Mouse (Mus musculus) hindbrain, embryonic 13.5 days (tissue): ENCODE measurements around the gene Rims4. TPM values are rescaled to one million over a fixed set of nuclear protein-coding genes. Genes with fewer than 3 reads are reported as not detected.

Experiments used
- ATAC-seq: fragments of 200-750 bp; cut with Nextera tagmentation; 2 replicates; pipeline ENCODE4 v1.8.0; 2017; ENCODE audit warnings: moderate TSS enrichment; ENCODE audit not compliant: low FRiP score
- H3K27ac ChIP-seq: fragments of 300-500 bp; sonication (generic); 2 replicates; pipeline ENCODE4 v1.5.1; 2015; ENCODE audit warnings: inconsistent platforms, mild to moderate bottlenecking, moderate library complexity
- H3K27me3 ChIP-seq: fragments of 300-500 bp; sonication (generic); 2 replicates; pipeline ENCODE4 v1.6.1; 2015; ENCODE audit warnings: mild to moderate bottlenecking, inconsistent platforms
- H3K36me3 ChIP-seq: fragments of 300-500 bp; sonication (generic); 2 replicates; pipeline ENCODE4 v1.6.1; 2015; ENCODE audit warnings: mild to moderate bottlenecking, inconsistent platforms
- H3K4me1 ChIP-seq: fragments of 300-500 bp; sonication (generic); replicated peaks from 2 replicates; pipeline ENCODE4 v1.6.1; 2015; ENCODE audit warnings: inconsistent platforms
- H3K4me2 ChIP-seq: fragments of 300-500 bp; sonication (generic); 2 replicates; pipeline ENCODE4 v1.6.1; 2015; ENCODE audit warnings: inconsistent platforms, mild to moderate bottlenecking, moderate library complexity
- H3K4me3 ChIP-seq: fragments of 300-500 bp; sonication (generic); 2 replicates; pipeline ENCODE4 v1.5.1; 2015; ENCODE audit warnings: mild to moderate bottlenecking, inconsistent platforms
- H3K9ac ChIP-seq: fragments of 300-500 bp; sonication (generic); 2 replicates; pipeline ENCODE4 v1.6.1; 2015; ENCODE audit warnings: mild to moderate bottlenecking, inconsistent platforms
- H3K9me3 ChIP-seq: fragments of 300-500 bp; sonication (generic); 2 replicates; pipeline ENCODE4 v1.6.1; 2016; ENCODE audit warnings: inconsistent platforms
- WGBS: fragments of 180-500 bp; shearing (Covaris S2); methylation state at CpG from one replicate; pipeline ENCODE4 v1.1.7; 2015; 5-methylcytosine and 5-hydroxymethylcytosine counted together
- polyA plus RNA-seq: library from polyadenylated mRNA; unstranded; fragments of >200 nt; fragmentation: Nextera tagmentation; extraction: Ambion mirVana; gene quantifications from 2 replicates; pipeline ENCODE4 v1.2.1, GENCODE M21; 2015

Gene Rims4
- polyA plus RNA-seq, 1 experiment from 2014 or later = 9.7 TPM

- no peak overlapping the region for H3K27ac ChIP-seq
- H3K9ac ChIP-seq = no peak overlapping the region
- H3K4me1 ChIP-seq = peaks cover 7% of the 10 kb centered on the region; the same call in 1 of the 2 replicates
- H3K4me3 ChIP-seq = no peak overlapping the region
- ATAC-seq = no peak
- H3K36me3 ChIP-seq = no peaks in the 10 kb centered on the region
- WGBS = 67% methylated on average over 17 of the region's 17 CpGs
- H3K9me3 ChIP-seq = no peaks in the 10 kb centered on the region
- H3K27me3 ChIP-seq = no peaks in the 10 kb centered on the region
- no peak overlapping the region for H3K4me2 ChIP-seq
Observed at GRCm38 (mm10) chr2:163882859-163883652, 35.4 kb downstream of the Rims4 start.

GRCm38 (mm10) chr2:163880891-163881290 is 37.6 kb downstream of the Rims4 start:
- no peaks in the 10 kb centered on the region for H3K36me3 ChIP-seq
- peaks cover 19% of the 10 kb centered on the region for H3K4me1 ChIP-seq
- H3K4me2 ChIP-seq = no peak overlapping the region
- H3K27ac ChIP-seq = no peak overlapping the region
- 0 out of 2 replicates have a peak, but pooled peaks cover 2% of the 10 kb centered on the region for H3K27me3 ChIP-seq
- H3K9me3 ChIP-seq = no peaks in the 10 kb centered on the region
- no peak overlapping the region for H3K9ac ChIP-seq
- WGBS = 87% methylated on average over 6 of the region's 6 CpGs
- ATAC-seq = no peak; the same call in 1 of the 2 replicates
- H3K4me3 ChIP-seq = no peak overlapping the region

GRCm38 (mm10) chr2:163876830-163877498 is 41.5 kb downstream of the Rims4 start:
- H3K9ac ChIP-seq = no peak overlapping the region
- H3K9me3 ChIP-seq = no peaks in the 10 kb centered on the region
- no peaks in the 10 kb centered on the region for H3K36me3 ChIP-seq
- 0 out of 2 replicates have a peak, but pooled peaks cover 2% of the 10 kb centered on the region for H3K27me3 ChIP-seq
- H3K4me2 ChIP-seq = no peak overlapping the region
- no peak overlapping the region for H3K4me3 ChIP-seq
- H3K4me1 ChIP-seq = peaks cover 31% of the 10 kb centered on the region
- WGBS = 72% methylated on average over 14 of the region's 14 CpGs
- H3K27ac ChIP-seq = no peak overlapping the region
- ATAC-seq = no peak

GRCm38 (mm10) chr2:163875484-163875883 is 43.0 kb downstream of the Rims4 start:
- H3K9ac ChIP-seq = peak overlapping the region; percentile 43
- H3K4me1 ChIP-seq = peaks cover 34% of the 10 kb centered on the region
- H3K27me3 ChIP-seq = 0 out of 2 replicates have a peak, but pooled peaks cover 2% of the 10 kb centered on the region
- no peaks in the 10 kb centered on the region for H3K9me3 ChIP-seq
- peak overlapping the region; percentile 66 for H3K27ac ChIP-seq
- H3K4me3 ChIP-seq = no peak overlapping the region
- no peak overlapping the region for H3K4me2 ChIP-seq
- peak; percentile 70 for ATAC-seq
- 54% methylated on average over 7 of the region's 7 CpGs for WGBS
- H3K36me3 ChIP-seq = no peaks in the 10 kb centered on the region

GRCm38 (mm10) chr2:163874877-163875276 is 43.6 kb downstream of the Rims4 start:
- Histone ChIP-seq H3K9me3 (no peaks in the 10 kb centered on the region), H3K4me1 (peaks cover 40% of the 10 kb centered on the region), H3K4me2 (no peak overlapping the region), H3K4me3 (no peak overlapping the region), H3K36me3 (no peaks in the 10 kb centered on the region), H3K27ac (peak overlapping the region; percentile 66), H3K9ac (peak overlapping the region; percentile 43; the same call in 1 of the 2 replicates), H3K27me3 (0 out of 2 replicates have a peak, but pooled peaks cover 2% of the 10 kb centered on the region)
- peak; percentile 59; the same call in 1 of the 2 replicates for ATAC-seq
- WGBS = 9% methylated on average over 5 of the region's 5 CpGs

GRCm38 (mm10) chr2:163871906-163872305 is 46.6 kb downstream of the Rims4 start:
- Histone ChIP-seq H3K4me2 (no peak overlapping the region), H3K36me3 (no peaks in the 10 kb centered on the region), H3K27me3 (0 out of 2 replicates have a peak, but pooled peaks cover 2% of the 10 kb centered on the region), H3K4me1 (peaks cover 38% of the 10 kb centered on the region), H3K9me3 (no peaks in the 10 kb centered on the region), H3K27ac (no peak overlapping the region), H3K9ac (no peak overlapping the region), H3K4me3 (no peak overlapping the region)
- ATAC-seq = no peak
- 59% methylated on average over 3 of the region's 3 CpGs for WGBS

- WGBS = 86% methylated on average over 4 of the region's 4 CpGs
- H3K36me3 ChIP-seq = no peaks in the 10 kb centered on the region
- 0 out of 2 replicates have a peak, but pooled peaks cover 2% of the 10 kb centered on the region for H3K27me3 ChIP-seq
- no peak for ATAC-seq
- no peaks in the 10 kb centered on the region for H3K9me3 ChIP-seq
- H3K4me1 ChIP-seq = peaks cover 32% of the 10 kb centered on the region
- no peak overlapping the region; the same call in 1 of the 2 replicates for H3K27ac ChIP-seq
- H3K4me2 ChIP-seq = no peak overlapping the region
- no peak overlapping the region for H3K9ac ChIP-seq
- H3K4me3 ChIP-seq = no peak overlapping the region
Observed at GRCm38 (mm10) chr2:163871266-163871665, 47.2 kb downstream of the Rims4 start.

- Histone ChIP-seq H3K9me3 (no peaks in the 10 kb centered on the region), H3K9ac (0 out of 2 replicates have a peak overlapping the region, but pooled peaks have one; percentile 30), H3K4me2 (no peak overlapping the region), H3K4me3 (no peak overlapping the region), H3K27me3 (no peaks in the 10 kb centered on the region), H3K4me1 (peaks cover 17% of the 10 kb centered on the region), H3K27ac (peak overlapping the region; percentile 31), H3K36me3 (no peaks in the 10 kb centered on the region)
- 46% methylated on average over 5 of the region's 5 CpGs for WGBS
- no peak for ATAC-seq
Observed at GRCm38 (mm10) chr2:163869783-163870182, 48.7 kb downstream of the Rims4 start.

GRCm38 (mm10) chr2:163866061-163866460 is 52.4 kb downstream of the Rims4 start:
- WGBS = 91% methylated on average over 9 of the region's 9 CpGs
- Histone ChIP-seq H3K27me3 (0 out of 2 replicates have a peak, but pooled peaks cover 2% of the 10 kb centered on the region), H3K9ac (no peak overlapping the region), H3K4me3 (no peak overlapping the region), H3K4me2 (no peak overlapping the region), H3K27ac (no peak overlapping the region), H3K9me3 (no peaks in the 10 kb centered on the region), H3K4me1 (peaks cover 13% of the 10 kb centered on the region), H3K36me3 (peaks cover 7% of the 10 kb centered on the region; the same call in 1 of the 2 replicates)
- no peak for ATAC-seq

GRCm38 (mm10) chr2:163865311-163865710 is 53.2 kb downstream of the Rims4 start:
- H3K27me3 ChIP-seq = 0 out of 2 replicates have a peak, but pooled peaks cover 2% of the 10 kb centered on the region
- H3K27ac ChIP-seq = no peak overlapping the region
- H3K9me3 ChIP-seq = no peaks in the 10 kb centered on the region
- ATAC-seq = no peak
- 90% methylated on average over 5 of the region's 5 CpGs for WGBS
- H3K9ac ChIP-seq = no peak overlapping the region
- peaks cover 9% of the 10 kb centered on the region for H3K4me1 ChIP-seq
- peaks cover 7% of the 10 kb centered on the region; the same call in 1 of the 2 replicates for H3K36me3 ChIP-seq
- no peak overlapping the region for H3K4me3 ChIP-seq
- no peak overlapping the region for H3K4me2 ChIP-seq

- no peaks in the 10 kb centered on the region for H3K9me3 ChIP-seq
- H3K27ac ChIP-seq = no peak overlapping the region
- peaks cover 4% of the 10 kb centered on the region; the same call in 1 of the 2 replicates for H3K36me3 ChIP-seq
- 16% methylated on average over 50 of the region's 50 CpGs for WGBS
- ATAC-seq = peak; percentile 79
- H3K4me1 ChIP-seq = peaks cover 14% of the 10 kb centered on the region
- peaks cover 69% of the 10 kb centered on the region for H3K27me3 ChIP-seq
- peak overlapping the region; percentile 43 for H3K4me2 ChIP-seq
- H3K9ac ChIP-seq = peak overlapping the region; percentile 35; the same call in 1 of the 2 replicates
- peak overlapping the region; percentile 17 for H3K4me3 ChIP-seq
Observed at GRCm38 (mm10) chr2:163858254-163858947, 60.1 kb downstream of the Rims4 start.

- no peak overlapping the region for H3K27ac ChIP-seq
- no peak overlapping the region for H3K9ac ChIP-seq
- H3K4me1 ChIP-seq = peaks cover 17% of the 10 kb centered on the region
- H3K27me3 ChIP-seq = peaks cover 79% of the 10 kb centered on the region
- 80% methylated on average over 6 of the region's 6 CpGs for whole genome bisulfite sequencing
- ATAC-seq = peak; percentile 58; the same call in 1 of the 2 replicates
- no peak overlapping the region for H3K4me2 ChIP-seq
- H3K9me3 ChIP-seq = no peaks in the 10 kb centered on the region
- H3K4me3 ChIP-seq = no peak overlapping the region
- no peaks in the 10 kb centered on the region for H3K36me3 ChIP-seq
Observed at GRCm38 (mm10) chr2:163857233-163857632, 61.2 kb downstream of the Rims4 start.
